Mouse (Mus musculus) E14TG2a.4 (cell line): ENCODE measurements around the gene Optn.
A peak's percentile ranks its signal among the peaks of the same experiment; 100 is the strongest.

Experiments
- H3K27me3 ChIP-seq: 2 replicates; pipeline ENCODE4 v1.6.1; 2014; ENCODE audit warnings: low read length, control low read depth; ENCODE audit not compliant: insufficient read depth
- H3K36me3 ChIP-seq: 2 replicates; pipeline ENCODE4 v1.6.1; 2014; ENCODE audit warnings: low read length, control low read depth; ENCODE audit not compliant: insufficient read depth
- H3K4me1 ChIP-seq: replicated peaks from 2 replicates; pipeline ENCODE4 v1.6.1; 2014; ENCODE audit warnings: low read depth, low read length, control low read depth
- H3K4me3 ChIP-seq: replicated peaks from 2 replicates; pipeline ENCODE4 v1.5.1; 2014; ENCODE audit warnings: mild to moderate bottlenecking, low read length
- H3K9me3 ChIP-seq: 2 replicates; pipeline ENCODE4 v1.6.1; 2014; ENCODE audit warnings: low read length, control low read depth
- CTCF ChIP-seq: conservative IDR thresholded peaks from 2 replicates; pipeline ENCODE4 v1.5.1; 2014; ENCODE audit warnings: low read length
- NANOG ChIP-seq: IDR thresholded peaks from 2 replicates; pipeline ENCODE4 v1.6.1; 2014; ENCODE audit warnings: borderline replicate concordance, low read length, mixed read lengths
- POU5F1 ChIP-seq: IDR thresholded peaks from 2 replicates; pipeline ENCODE4 v1.6.1; 2014; ENCODE audit warnings: low read length, borderline replicate concordance

Optn gene

DNA sequence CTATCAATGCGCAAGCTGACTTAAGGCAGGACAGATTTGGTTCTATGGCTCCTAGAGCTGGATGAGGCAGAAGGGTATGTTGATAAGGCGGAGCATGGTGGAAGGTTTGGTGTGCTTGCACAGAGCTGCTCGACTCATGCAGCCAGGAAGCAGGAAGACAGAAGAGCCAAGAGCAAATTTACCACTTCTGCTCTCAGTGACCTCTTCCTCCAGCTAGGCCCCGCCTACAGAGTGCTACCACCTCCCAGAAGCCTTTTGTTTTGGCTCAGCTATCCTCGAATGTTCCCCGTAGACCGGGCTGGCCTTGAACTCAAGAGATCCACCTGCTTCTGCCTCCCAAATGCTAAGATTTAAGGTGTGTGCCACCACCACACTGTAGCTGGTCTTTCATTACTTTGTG, 49.2 kb downstream of the Optn start:
- H3K36me3 ChIP-seq: peaks cover 16% of the 10 kb centered on the region
- H3K4me1 ChIP-seq: peaks cover 54% of the 10 kb centered on the region
- no peaks in the 10 kb centered on the region for H3K27me3 ChIP-seq
- TF ChIP-seq NANOG (no peak), POU5F1 (no peak), CTCF (no peak)
- H3K9me3 ChIP-seq: no peaks in the 10 kb centered on the region
- no peak overlapping the region for H3K4me3 ChIP-seq

DNA sequence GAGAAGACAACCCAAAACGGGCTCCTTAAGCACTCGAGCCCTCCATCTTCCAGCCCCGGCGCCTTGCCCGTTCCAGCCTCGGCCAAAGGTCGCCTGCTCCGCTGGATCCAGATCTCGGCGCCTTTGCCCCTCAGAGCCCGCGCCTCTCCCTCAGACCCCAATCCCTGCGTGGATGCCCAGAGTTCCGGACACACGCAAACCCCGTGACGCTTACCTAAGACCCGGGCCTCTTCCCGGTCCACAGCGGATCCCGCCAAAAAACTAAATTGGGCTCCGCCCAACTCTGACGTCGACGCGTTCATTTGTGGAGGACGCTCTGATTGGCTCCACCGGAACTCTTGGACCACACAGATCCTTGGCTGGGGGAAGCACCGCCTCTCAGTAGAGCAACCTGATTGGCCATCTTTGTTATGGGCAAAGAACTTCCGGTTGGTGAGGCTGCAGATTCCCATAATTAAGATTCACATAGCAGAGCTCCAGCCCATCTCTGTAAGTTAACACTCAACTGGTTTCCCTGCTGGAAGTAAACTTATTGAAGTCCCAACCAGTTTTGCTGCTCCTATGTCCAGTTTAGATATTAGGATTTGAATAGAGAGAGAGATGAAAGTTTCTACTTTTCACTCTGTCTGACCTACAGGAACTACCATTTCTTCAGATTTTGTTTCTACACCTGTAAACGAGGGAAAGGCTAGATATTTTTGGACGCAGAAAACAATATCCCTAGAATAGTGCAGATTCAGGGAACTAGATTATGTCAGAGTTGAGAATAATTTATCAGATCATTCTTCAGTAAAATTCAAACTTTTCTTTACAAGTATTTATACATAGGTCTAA, 51.1 kb downstream of the Optn start, which contains the start of gene Mcm10:
Gene Mcm10 (minus strand): TSS at position 301 of the 834 bp plus-strand sequence.
- Histone ChIP-seq H3K9me3 (no peaks in the 10 kb centered on the region), H3K4me1 (peaks cover 65% of the 10 kb centered on the region), H3K27me3 (no peaks in the 10 kb centered on the region), H3K4me3 (peak within 1 kb of the TSS; percentile 92), H3K36me3 (peaks cover 34% of the 10 kb centered on the region)
- TF ChIP-seq NANOG: no peak
- no peak for TF ChIP-seq CTCF
- no peak for TF ChIP-seq POU5F1

DNA sequence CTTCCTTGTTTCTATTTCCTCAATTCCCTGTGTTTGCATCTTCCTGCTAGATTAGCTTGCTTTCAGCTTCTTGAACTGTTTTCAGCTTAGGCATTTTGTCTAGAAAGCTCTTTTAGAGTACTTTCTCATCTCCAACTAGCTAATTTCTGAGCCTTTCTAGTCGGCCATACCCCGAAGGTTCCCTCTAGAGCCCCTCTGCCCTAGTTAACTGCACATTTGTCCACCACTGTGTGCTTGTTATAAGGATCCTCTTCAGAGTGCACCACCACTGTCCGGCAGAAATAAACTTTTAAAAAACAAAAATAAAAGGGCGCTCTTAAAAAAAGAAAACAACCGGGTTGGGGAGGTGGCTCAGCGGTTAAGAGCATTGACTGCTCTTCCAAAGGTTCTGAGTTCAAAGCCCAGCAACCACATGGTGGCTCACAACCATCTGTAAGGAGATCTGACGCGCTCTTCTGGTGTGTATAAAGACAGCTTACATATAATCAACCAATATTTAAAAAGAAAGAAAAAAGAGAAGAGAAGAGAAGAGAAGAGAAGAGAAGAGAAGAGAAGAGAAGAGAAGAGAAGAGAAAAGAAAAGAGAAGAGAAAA, 51.9 kb downstream of the Optn start:
- Histone ChIP-seq H3K36me3 (peaks cover 42% of the 10 kb centered on the region), H3K9me3 (no peaks in the 10 kb centered on the region), H3K4me1 (peaks cover 65% of the 10 kb centered on the region), H3K4me3 (peak overlapping the region; percentile 92), H3K27me3 (no peaks in the 10 kb centered on the region)
- TF ChIP-seq CTCF: no peak
- TF ChIP-seq POU5F1: no peak
- TF ChIP-seq NANOG: no peak

DNA sequence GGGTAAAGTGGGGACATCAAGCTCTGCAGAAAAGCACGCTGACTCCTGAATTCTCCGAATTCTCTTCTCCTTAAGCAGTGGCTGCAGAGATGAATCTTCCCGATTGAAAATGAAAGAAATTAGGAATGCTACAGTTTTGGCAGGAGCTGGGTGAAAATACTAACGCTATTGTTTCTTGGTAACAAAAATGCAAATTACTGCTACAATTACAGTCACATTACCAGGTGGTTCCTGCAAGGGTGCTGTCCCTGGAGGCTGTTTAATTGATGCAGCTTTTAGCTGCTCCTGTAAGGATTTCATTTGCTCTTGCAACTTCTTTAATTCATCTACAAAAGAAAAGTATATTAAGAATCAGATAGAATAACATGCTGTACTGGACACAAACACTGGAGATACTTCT, 56.7 kb downstream of the Optn start:
- TF ChIP-seq POU5F1 (no peak), CTCF (no peak), NANOG (no peak)
- H3K4me1 ChIP-seq: peaks cover 67% of the 10 kb centered on the region
- H3K27me3 ChIP-seq: no peaks in the 10 kb centered on the region
- H3K36me3 ChIP-seq: peaks cover 90% of the 10 kb centered on the region
- H3K9me3 ChIP-seq: no peaks in the 10 kb centered on the region
- no peak overlapping the region for H3K4me3 ChIP-seq

DNA sequence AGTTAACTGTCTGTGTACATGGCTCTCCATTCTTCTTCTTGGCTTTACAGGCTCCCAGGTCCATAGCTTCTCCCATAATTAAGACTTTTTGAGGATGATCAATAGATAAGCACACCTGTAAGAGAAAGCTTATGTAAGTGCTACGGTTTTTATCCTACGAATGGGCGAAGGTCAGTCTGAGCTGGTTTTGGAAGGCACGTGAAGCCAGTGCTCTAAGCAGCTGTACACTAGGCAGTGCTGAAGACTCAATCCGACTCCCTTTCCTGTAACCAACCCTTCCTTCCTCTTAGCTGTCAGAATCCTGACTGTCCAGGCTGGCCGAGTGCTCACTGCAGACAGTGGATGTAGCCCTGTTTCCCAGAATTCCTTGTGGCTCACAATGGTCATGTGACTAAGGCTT, 62.6 kb downstream of the Optn start:
- peaks cover 99% of the 10 kb centered on the region for H3K36me3 ChIP-seq
- no peaks in the 10 kb centered on the region for H3K27me3 ChIP-seq
- H3K4me1 ChIP-seq: peaks cover 48% of the 10 kb centered on the region
- H3K9me3 ChIP-seq: no peaks in the 10 kb centered on the region
- no peak for TF ChIP-seq CTCF
- TF ChIP-seq NANOG: no peak
- no peak for TF ChIP-seq POU5F1
- H3K4me3 ChIP-seq: no peak overlapping the region

DNA sequence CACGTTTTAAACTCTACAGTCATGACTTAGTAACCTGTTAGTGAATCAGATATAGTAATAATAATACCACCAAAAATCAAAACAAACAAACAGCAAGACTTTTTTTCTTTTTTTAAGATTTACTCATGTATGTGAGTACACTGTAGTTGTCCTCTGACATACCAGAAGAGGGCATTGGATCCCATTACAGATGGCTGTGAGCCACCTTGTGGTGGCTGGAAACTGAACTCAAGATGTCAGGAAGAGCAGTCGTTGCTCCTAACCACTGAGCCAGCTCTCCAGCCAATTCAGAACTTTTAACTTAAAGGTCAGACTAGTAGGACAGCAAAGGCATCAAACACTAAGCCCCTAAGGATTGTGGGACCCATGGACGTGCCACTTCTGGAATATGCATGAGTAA, 64.9 kb downstream of the Optn start:
- Histone ChIP-seq H3K4me1 (peaks cover 33% of the 10 kb centered on the region), H3K27me3 (no peaks in the 10 kb centered on the region), H3K9me3 (no peaks in the 10 kb centered on the region), H3K4me3 (no peak overlapping the region), H3K36me3 (peaks cover 100% of the 10 kb centered on the region)
- TF ChIP-seq NANOG: no peak
- no peak for TF ChIP-seq POU5F1
- TF ChIP-seq CTCF: no peak

DNA sequence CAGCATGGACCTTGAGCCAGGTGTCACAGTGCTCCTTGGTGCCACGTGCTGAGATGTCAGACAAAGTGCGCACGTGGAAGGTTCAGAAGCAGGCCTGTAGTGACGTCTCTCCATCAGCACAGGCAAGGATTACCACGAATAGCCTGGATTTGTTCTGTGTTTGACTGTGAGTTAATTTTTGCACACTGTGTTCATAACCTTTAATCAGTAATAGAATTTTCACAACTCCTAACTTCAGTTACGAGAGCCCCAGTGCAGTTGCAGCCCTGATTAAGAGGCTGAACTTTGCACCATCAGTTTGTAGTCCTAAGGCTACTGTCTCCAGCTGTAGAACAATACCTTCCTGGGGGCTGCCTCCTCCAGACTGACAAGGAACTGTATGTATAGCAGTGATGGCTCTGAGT, 67.4 kb downstream of the Optn start:
- TF ChIP-seq NANOG: no peak
- TF ChIP-seq CTCF: no peak
- no peak for TF ChIP-seq POU5F1
- no peaks in the 10 kb centered on the region for H3K27me3 ChIP-seq
- peaks cover 100% of the 10 kb centered on the region for H3K36me3 ChIP-seq
- H3K4me3 ChIP-seq: no peak overlapping the region
- H3K4me1 ChIP-seq: peaks cover 20% of the 10 kb centered on the region
- no peaks in the 10 kb centered on the region for H3K9me3 ChIP-seq

DNA sequence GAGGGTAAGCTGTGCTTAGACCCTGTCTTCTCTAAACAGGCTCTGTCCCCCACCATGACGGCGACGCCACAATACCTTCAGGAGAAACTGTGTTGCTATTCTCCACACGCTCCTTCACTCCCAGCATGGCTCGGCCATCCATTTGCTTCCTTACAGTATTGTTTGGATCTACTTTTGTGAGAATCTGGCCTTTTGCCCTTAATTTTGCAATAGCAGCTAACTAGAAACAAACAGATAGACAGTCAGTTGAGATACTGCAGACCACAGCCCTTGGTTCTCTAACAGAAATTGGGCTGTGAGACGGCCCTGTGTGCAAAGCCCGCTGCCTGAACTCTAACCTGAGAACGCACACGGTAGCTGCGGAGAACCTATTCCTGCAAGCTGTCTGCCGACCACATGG, 68.2 kb downstream of the Optn start:
- Histone ChIP-seq H3K4me3 (no peak overlapping the region), H3K9me3 (no peaks in the 10 kb centered on the region), H3K36me3 (peaks cover 100% of the 10 kb centered on the region), H3K27me3 (no peaks in the 10 kb centered on the region), H3K4me1 (peaks cover 22% of the 10 kb centered on the region)
- TF ChIP-seq CTCF (no peak), POU5F1 (no peak), NANOG (no peak)

DNA sequence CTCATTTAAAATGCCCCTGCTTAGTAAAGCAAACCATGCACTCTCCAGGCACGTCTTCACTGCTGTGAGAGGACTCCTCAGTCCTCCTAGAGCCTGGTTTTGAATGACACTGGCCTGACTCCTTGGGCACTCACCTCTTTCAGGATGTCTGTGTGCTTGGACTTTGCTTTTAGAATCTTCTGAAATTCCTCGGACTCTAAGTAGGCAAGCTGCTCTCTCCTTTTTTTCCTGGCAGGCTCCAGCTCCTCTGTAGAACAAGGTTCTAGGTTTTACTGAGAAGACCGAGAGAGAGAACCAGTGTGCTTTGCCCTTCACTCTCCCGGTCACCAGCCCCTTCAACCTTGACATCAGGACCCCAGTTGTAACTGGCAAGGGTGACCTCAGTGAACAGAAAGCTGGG, 69.4 kb downstream of the Optn start:
- no peaks in the 10 kb centered on the region for H3K9me3 ChIP-seq
- peaks cover 100% of the 10 kb centered on the region for H3K36me3 ChIP-seq
- H3K4me1 ChIP-seq: peaks cover 21% of the 10 kb centered on the region
- TF ChIP-seq POU5F1 (no peak), NANOG (no peak), CTCF (no peak)
- no peaks in the 10 kb centered on the region for H3K27me3 ChIP-seq
- no peak overlapping the region for H3K4me3 ChIP-seq
